Comparison of ENCODE assay signal across 31 mouse cellular contexts in genomic region chr5:130181740-130182540, GRCm38 (mm10). TPM values are rescaled to one million over a fixed set of nuclear protein-coding genes. Genes with fewer than 3 reads are reported as not detected.
DNase-seq lines count a peak whose midpoint lies in the region; ATAC-seq and TF ChIP-seq lines count a peak whose summit lies in the region.
"Had no signal": no experiment of that assay in that cellular context is flagged by ENCODE, and none has a peak within 500 bp of the region (broad histone marks: within the 10 kb centered on the region; RNA-seq: fewer than 3 reads in every experiment).

No protein-coding gene starts in this region.

- peak overlapping the region; percentile 83 for H3K27ac ChIP-seq in gastrocnemius, adult 2 months
- peak overlapping the region; percentile 29; the same call in 1 of the 2 replicates for H3K27ac ChIP-seq in lung, postnatal 0 days (ENCODE audit: low read length)
- H3K27ac ChIP-seq in CH12.LX (ENCODE audit: insufficient read depth, low read depth): peak overlapping the region; percentile 96
- H3K27ac ChIP-seq: forebrain, embryonic 12.5 days; hindbrain, embryonic 12.5 days; hindbrain, postnatal 0 days; kidney, embryonic 15.5 days; layer of hippocampus, adult 2 months; left cerebral cortex, adult 2 months; limb, embryonic 13.5 days; midbrain, embryonic 13.5 days had no signal

- ATAC-seq in lung, postnatal 0 days: no peak
- ATAC-seq: forebrain, postnatal 0 days; hindbrain, postnatal 0 days; midbrain, embryonic 13.5 days had no signal

- peaks cover 74% of the 10 kb centered on the region for H3K79me2 ChIP-seq in CH12.LX (replicated peaks; ENCODE audit: control insufficient read depth, extremely low read depth, insufficient read depth, poor library complexity, severe bottlenecking)

- H3K4me2 ChIP-seq in lung, postnatal 0 days (replicated peaks; ENCODE audit: low read depth, low read length): no peak overlapping the region
- H3K4me2 ChIP-seq in CH12.LX (ENCODE audit: insufficient read depth, low read depth, poor library complexity, severe bottlenecking): peak overlapping the region; percentile 95
- H3K4me2 ChIP-seq: forebrain, embryonic 12.5 days; heart, embryonic 11.5 days; hindbrain, embryonic 12.5 days; kidney, embryonic 15.5 days; limb, embryonic 13.5 days; liver, embryonic 11.5 days; midbrain, embryonic 13.5 days had no signal

- no peak for DNase-seq in gastrocnemius, adult 2 months
- no peak for DNase-seq in gastrocnemius, postnatal 36 days
- DNase-seq in lung, postnatal 0 days (ENCODE audit: low spot score): no peak
- DNase-seq in lung, postnatal 14 days: no peak
- DNase-seq in CH12.LX (ENCODE audit: extremely low read depth): peak; percentile 80
- DNase-seq in splenic B cell, adult 2 months (ENCODE audit: low read depth, low spot score): peak; percentile 75
- DNase-seq in frontal cortex, postnatal 25 days (ENCODE audit: low spot score in 2 of 2): no peak
- no peak for DNase-seq in urinary bladder, postnatal 14 days (ENCODE audit: low spot score)
- DNase-seq: adrenal gland, postnatal 25 days; cerebellum, adult 11-12 months; cerebellum, adult 9-11 months; forebrain, postnatal 0 days; gastrocnemius, postnatal 25 days; heart, adult 18-20 months; heart, postnatal 36 days; kidney, adult 18-20 months; kidney, postnatal 36 days; lung, postnatal 10 days; right cerebral cortex, adult 18-20 months; right cerebral cortex, postnatal 4 days; thymus, postnatal 14 days had no signal

- H3K9ac ChIP-seq in lung, postnatal 0 days (replicated peaks; ENCODE audit: low read depth): no peak overlapping the region
- H3K9ac ChIP-seq in CH12.LX (ENCODE audit: insufficient read depth, low read depth): peak overlapping the region; percentile 42; the same call in 1 of the 2 replicates
- H3K9ac ChIP-seq: forebrain, embryonic 12.5 days; forebrain, postnatal 0 days; hindbrain, embryonic 12.5 days; kidney, embryonic 15.5 days; limb, embryonic 13.5 days; midbrain, embryonic 13.5 days had no signal

- H3K27me3 ChIP-seq in lung, postnatal 0 days (replicated peaks; ENCODE audit: insufficient read depth, low read length): no peaks in the 10 kb centered on the region
- no peaks in the 10 kb centered on the region for H3K27me3 ChIP-seq in CH12.LX (replicated peaks)
- H3K27me3 ChIP-seq in splenic B cell, adult 2 months (ENCODE audit: control insufficient read depth, insufficient read depth, low read length, poor library complexity, severe bottlenecking): no peaks in the 10 kb centered on the region
- H3K27me3 ChIP-seq: forebrain, embryonic 12.5 days; hindbrain, embryonic 12.5 days; kidney, embryonic 15.5 days; limb, embryonic 13.5 days; midbrain, embryonic 13.5 days had no signal

- 59% methylated on average over 6 of the region's 6 CpGs for WGBS in lung, postnatal 0 days

- H3K9me3 ChIP-seq in lung, postnatal 0 days (ENCODE audit: low read length): no peaks in the 10 kb centered on the region
- no peaks in the 10 kb centered on the region for H3K9me3 ChIP-seq in CH12.LX (replicated peaks; ENCODE audit: low read length)
- H3K9me3 ChIP-seq: forebrain, embryonic 12.5 days; hindbrain, embryonic 12.5 days; kidney, embryonic 15.5 days; limb, embryonic 13.5 days; midbrain, embryonic 13.5 days had no signal

- in situ Hi-C loops in CH12.LX (cut with MboI; ENCODE audit: low pct_ligation_motif_present, low pct_unique_long_range_greater_than_20kb, low sequenced_read_pairs): no loop called here

- TF ChIP-seq EP300 in lung, postnatal 0 days (IDR thresholded peaks at IDR 0.05): no peak
- peak; percentile 85 for TF ChIP-seq EP300 in CH12.LX (IDR thresholded peaks at IDR 0.05; ENCODE audit: low read length)

- H3K4me3 ChIP-seq in gastrocnemius, adult 2 months: no peak overlapping the region; the same call in 1 of the 2 replicates
- H3K4me3 ChIP-seq in lung, postnatal 0 days (ENCODE audit: low read depth, low read length): no peak overlapping the region
- peak overlapping the region in 1 of 3 experiments; percentile 18 for H3K4me3 ChIP-seq in CH12.LX (replicated peaks in 1 of 3; ENCODE audit: low read depth in 2 of 3, low read length in 2 of 3, poor library complexity in 1 of 3)
- H3K4me3 ChIP-seq: forebrain, embryonic 12.5 days; hindbrain, embryonic 12.5 days; kidney, embryonic 15.5 days; layer of hippocampus, adult 2 months; left cerebral cortex, adult 2 months; limb, embryonic 13.5 days; midbrain, embryonic 13.5 days had no signal

- TF ChIP-seq POLR2A in CH12.LX (IDR thresholded peaks at IDR 0.05; ENCODE audit: low read depth, low read length): peak; percentile 54

- no peaks in the 10 kb centered on the region for H3K36me3 ChIP-seq in lung, postnatal 0 days (ENCODE audit: insufficient read depth, low read length)
- H3K36me3 ChIP-seq in CH12.LX (replicated peaks in 1 of 2; ENCODE audit: control insufficient read depth in 1 of 2, insufficient read depth in 1 of 2, low read length in 1 of 2): peaks cover 0 to 21% of the 10 kb centered on the region in 2 experiments
- no peaks in the 10 kb centered on the region for H3K36me3 ChIP-seq in splenic B cell, adult 2 months (ENCODE audit: control insufficient read depth, insufficient read depth, low read length, poor library complexity, severe bottlenecking)
- H3K36me3 ChIP-seq: forebrain, embryonic 12.5 days; hindbrain, embryonic 12.5 days; kidney, embryonic 15.5 days; limb, embryonic 13.5 days; midbrain, embryonic 13.5 days had no signal

- H3K4me1 ChIP-seq in lung, postnatal 0 days (ENCODE audit: insufficient read depth, low read depth, low read length): peaks cover 10% of the 10 kb centered on the region; the same call in 1 of the 2 replicates
- peaks cover 39 to 91% of the 10 kb centered on the region in 2 experiments for H3K4me1 ChIP-seq in CH12.LX (ENCODE audit: control insufficient read depth in 1 of 2, insufficient read depth in 2 of 2)
- H3K4me1 ChIP-seq: limb, embryonic 13.5 days had no signal

- dilution Hi-C loops in CH12.LX (cut with MboI; ENCODE audit: extremely low pct_ligation_motif_present, extremely low pct_unique_long_range_greater_than_20kb, low sequenced_read_pairs): no loop called here

- TF ChIP-seq CTCF in gastrocnemius, adult 2 months (IDR thresholded peaks at IDR 0.05): no peak
- TF ChIP-seq CTCF in lung, postnatal 0 days (IDR thresholded peaks at IDR 0.05): no peak
- no peak for TF ChIP-seq CTCF in CH12.LX (conservative IDR thresholded peaks at IDR 0.05 in 1 of 2, IDR thresholded peaks at IDR 0.05 in 1 of 2; ENCODE audit: low read depth in 2 of 2, low read length in 2 of 2)

- intact Hi-C loops in gastrocnemius, adult 2 months (cut with DNase I): no loop called here
- intact Hi-C loops in gastrocnemius, postnatal 36 days (cut with DNase I): no loop called here

- TF ChIP-seq RAD21 in CH12.LX (IDR thresholded peaks at IDR 0.05; ENCODE audit: low read depth, low read length): no peak

TF ChIP-seq in CH12.LX, 34 proteins besides CTCF, POLR2A, EP300 and RAD21 (continues in another document):
- TF ChIP-seq MAX (IDR thresholded peaks at IDR 0.05; ENCODE audit: low read length) (peak; percentile 88), HCFC1 (IDR thresholded peaks at IDR 0.05; ENCODE audit: low read depth, low read length) (no peak), RCOR1 (conservative IDR thresholded peaks at IDR 0.05; ENCODE audit: low read depth, low read length) (no peak; the same call in 1 of the 2 replicates), NRF1 (IDR thresholded peaks at IDR 0.05; ENCODE audit: low read depth, low read length) (no peak), ZC3H11A (IDR thresholded peaks at IDR 0.05; ENCODE audit: low read depth, low read length) (no peak), MAZ (IDR thresholded peaks at IDR 0.05; ENCODE audit: low read depth, low read length) (no peak), PAX5 (IDR thresholded peaks at IDR 0.05; ENCODE audit: low read length) (no peak), GABPA (IDR thresholded peaks at IDR 0.05; ENCODE audit: insufficient replicate concordance, low read depth, low read length) (no peak), MAFK (IDR thresholded peaks at IDR 0.05; ENCODE audit: insufficient replicate concordance, low read length) (no peak), UBTF (IDR thresholded peaks at IDR 0.05; ENCODE audit: low read depth, low read length) (no peak), SMC3 (IDR thresholded peaks at IDR 0.05; ENCODE audit: low read depth, low read length) (no peak), ZNF384 (IDR thresholded peaks at IDR 0.05; ENCODE audit: low read depth, low read length) (no peak), POLR2AphosphoS2 (IDR thresholded peaks at IDR 0.05; ENCODE audit: low read depth, low read length) (no peak), USF1 (IDR thresholded peaks at IDR 0.05; ENCODE audit: low read depth, low read length) (no peak), TCF12 (IDR thresholded peaks at IDR 0.05; ENCODE audit: low read depth, low read length) (peak; percentile 93), MYC (IDR thresholded peaks at IDR 0.05; ENCODE audit: low read depth, low read length) (peak; percentile 86), BHLHE40 (IDR thresholded peaks at IDR 0.05; ENCODE audit: low read depth, low read length) (peak; percentile 51), USF2 (conservative IDR thresholded peaks at IDR 0.05; ENCODE audit: low read depth, low read length) (no peak), KAT2A (IDR thresholded peaks at IDR 0.05; ENCODE audit: insufficient replicate concordance, low read length) (no peak), SIN3A (IDR thresholded peaks at IDR 0.05; ENCODE audit: low read length) (no peak; the same call in 1 of the 2 replicates), CHD1 (IDR thresholded peaks at IDR 0.05; ENCODE audit: low read depth, low read length) (no peak)

RNA-seq across cellular contexts. Expression of gene Rabgef1, which starts 10.3 kb away (rescaled TPM):
- 100 to 1,000 TPM in 1 of 2 experiments, 10 to 100 TPM in 1; 90.5 to 140 TPM for total RNA-seq in gastrocnemius, adult 2 months (2021)
- 10 to 100 TPM; 67.7 to 81.8 TPM for total RNA-seq in gastrocnemius, postnatal 36 days (2021)
- 48.4 and 50.5 TPM in 2 replicates for polyA plus RNA-seq in lung, postnatal 0 days (2015; fragmentation: Nextera tagmentation; extraction: Ambion mirVana)
- total RNA-seq in CH12.LX (2012; rRNA removed) (26.4 and 26.7 TPM in 2 replicates), CH12.LX (2014; rRNA removed) (19.3 and 20.1 TPM in 2 replicates)
- 31.6 and 34.4 TPM in 2 replicates for polyA plus RNA-seq in CH12.LX (2012; ENCODE audit: insufficient read length, low read depth)

RNA-seq across cellular contexts. Expression of gene Tmem248, which starts 34.9 kb away (rescaled TPM):
- total RNA-seq in gastrocnemius, adult 2 months (2021): 10 to 100 TPM; 42.9 to 46.7 TPM
- total RNA-seq in gastrocnemius, postnatal 36 days (2021): 10 to 100 TPM; 30.9 to 43.7 TPM
- polyA plus RNA-seq in lung, postnatal 0 days (2015; fragmentation: Nextera tagmentation; extraction: Ambion mirVana): 41.0 and 46.4 TPM in 2 replicates
- 82.9 and 100 TPM in 2 replicates for total RNA-seq in CH12.LX (2012; rRNA removed)
- 72.1 and 77.6 TPM in 2 replicates for total RNA-seq in CH12.LX (2014; rRNA removed)
- polyA plus RNA-seq in CH12.LX (2012; ENCODE audit: insufficient read length, low read depth): 80.9 and 87.7 TPM in 2 replicates

RNA-seq across cellular contexts. Expression of gene Kctd7, which starts 37.3 kb away (rescaled TPM):
- 1 to 10 TPM; 2.4 to 2.9 TPM for total RNA-seq in gastrocnemius, adult 2 months (2021)
- total RNA-seq in gastrocnemius, postnatal 36 days (2021): 1 to 10 TPM; 1.8 to 2.2 TPM
- polyA plus RNA-seq in lung, postnatal 0 days (2015; fragmentation: Nextera tagmentation; extraction: Ambion mirVana): 5.1 and 5.5 TPM in 2 replicates
- total RNA-seq in CH12.LX (2012; rRNA removed) (3.7 and 4.3 TPM in 2 replicates), CH12.LX (2014; rRNA removed) (2.8 and 3.3 TPM in 2 replicates)
- 2.6 and 2.8 TPM in 2 replicates for polyA plus RNA-seq in CH12.LX (2012; ENCODE audit: insufficient read length, low read depth)

Comparison
In these comparisons a context has a peak if more than half of its experiments do, and no peak if none do; other contexts are left out.
1. DNase-seq: peak in CH12.LX (single experiment) and splenic B cell, adult 2 months (single experiment); none in gastrocnemius, adult 2 months (single experiment), gastrocnemius, postnatal 36 days (0 of 2), lung, postnatal 0 days (single experiment), lung, postnatal 14 days (single experiment), frontal cortex, postnatal 25 days (0 of 2) and urinary bladder, postnatal 14 days (single experiment).
2. H3K27ac ChIP-seq: peak in every context shown above with its lines; median percentile 96 in CH12.LX; 83 in gastrocnemius, adult 2 months; 29 in lung, postnatal 0 days.